Mouse (Mus musculus): Measurements from ENCODE around the gene Ide. TPM values are rescaled to one million over a fixed set of nuclear protein-coding genes. Genes with fewer than 3 reads are reported as not detected.

Gene Ide
- polyA plus RNA-seq, 1 experiment from 2014 or later = 15.6 TPM

- H3K36me3 ChIP-seq (ENCODE audit: insufficient read depth, low read length) = no peaks in the 10 kb centered on the region
- no peak for ATAC-seq
- H3K9ac ChIP-seq (replicated peaks; ENCODE audit: low read depth) = no peak overlapping the region
- no peak overlapping the region for H3K4me2 ChIP-seq (replicated peaks; ENCODE audit: low read depth, low read length)
- DNase-seq (ENCODE audit: low spot score) = no peak
- WGBS = 74% methylated on average over 5 of the region's 5 CpGs
- no peak overlapping the region for H3K4me3 ChIP-seq (ENCODE audit: low read depth, low read length)
- no peaks in the 10 kb centered on the region for H3K9me3 ChIP-seq (ENCODE audit: low read length)
- H3K4me1 ChIP-seq (ENCODE audit: insufficient read depth, low read depth, low read length) = no peaks in the 10 kb centered on the region
- no peaks in the 10 kb centered on the region for H3K27me3 ChIP-seq (replicated peaks; ENCODE audit: insufficient read depth, low read length)
- no peak overlapping the region for H3K27ac ChIP-seq (ENCODE audit: low read length)
- TF ChIP-seq CTCF (IDR thresholded peaks at IDR 0.05) = no peak
- TF ChIP-seq EP300 (IDR thresholded peaks at IDR 0.05) = no peak
Observed at GRCm38 (mm10) chr19:37340931-37341330, 3.3 kb upstream of the Ide start.

DNA sequence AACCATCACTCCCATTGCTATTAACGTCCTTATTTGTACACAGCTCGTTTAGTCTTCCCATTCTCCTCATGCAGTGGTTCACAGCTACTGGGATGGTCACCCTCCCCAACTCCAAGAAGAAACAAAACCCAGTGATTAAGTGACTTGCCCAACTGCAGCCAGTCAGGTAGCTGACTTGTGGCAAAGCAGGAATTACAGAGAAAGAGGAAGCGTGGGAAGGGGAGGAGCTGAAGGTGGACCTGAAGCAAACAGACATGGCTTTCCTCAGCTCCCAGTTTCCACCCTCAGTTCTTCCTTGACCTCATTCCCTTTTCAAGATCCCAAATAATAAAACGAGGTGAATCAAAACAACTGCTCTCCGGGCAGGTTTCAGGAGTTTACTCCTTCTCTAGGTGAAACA lies 2.8 kb upstream of the Ide start:
- Histone ChIP-seq H3K4me3 (ENCODE audit: low read depth, low read length) (no peak overlapping the region), H3K27me3 (replicated peaks; ENCODE audit: insufficient read depth, low read length) (no peaks in the 10 kb centered on the region), H3K4me1 (ENCODE audit: insufficient read depth, low read depth, low read length) (no peaks in the 10 kb centered on the region), H3K9me3 (ENCODE audit: low read length) (no peaks in the 10 kb centered on the region), H3K27ac (ENCODE audit: low read length) (no peak overlapping the region), H3K9ac (replicated peaks; ENCODE audit: low read depth) (no peak overlapping the region), H3K36me3 (ENCODE audit: insufficient read depth, low read length) (no peaks in the 10 kb centered on the region), H3K4me2 (replicated peaks; ENCODE audit: low read depth, low read length) (no peak overlapping the region)
- TF ChIP-seq CTCF (IDR thresholded peaks at IDR 0.05) (no peak), EP300 (IDR thresholded peaks at IDR 0.05) (no peak)
- WGBS = 64% methylated on average over 5 of the region's 5 CpGs
- no peak for DNase-seq (ENCODE audit: low spot score)
- ATAC-seq = no peak

DNA sequence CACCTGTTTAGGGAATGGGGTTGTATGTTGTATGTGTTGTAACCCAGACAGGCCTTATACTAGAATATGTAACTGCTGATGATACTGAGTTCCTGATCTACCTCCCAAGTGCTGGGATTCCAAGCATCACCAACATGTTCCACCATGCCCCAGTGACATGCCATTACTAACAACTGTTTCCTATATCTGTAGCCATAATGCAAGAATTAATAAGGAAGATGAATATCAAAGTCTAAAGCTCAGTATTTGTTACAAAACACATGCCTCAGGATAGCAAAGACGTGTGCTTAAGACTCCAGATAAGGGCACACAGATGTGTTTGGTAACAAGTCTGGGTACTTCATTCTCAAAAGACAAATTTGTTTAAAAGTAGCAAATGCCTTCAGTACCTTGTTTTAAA lies 2.3 kb downstream of the Ide start:
- WGBS = 52% methylated on average over 1 of the region's 1 CpGs

GRCm38 (mm10) chr19:37333357-37333756 lies 4.3 kb downstream of the Ide start:
- H3K36me3 ChIP-seq (ENCODE audit: insufficient read depth, low read length) = 0 out of 2 replicates have a peak, but pooled peaks cover 5% of the 10 kb centered on the region
- no peak for DNase-seq (ENCODE audit: low spot score)
- no peak overlapping the region for H3K27ac ChIP-seq (ENCODE audit: low read length)
- no peak overlapping the region for H3K9ac ChIP-seq (replicated peaks; ENCODE audit: low read depth)
- no peaks in the 10 kb centered on the region for H3K9me3 ChIP-seq (ENCODE audit: low read length)
- H3K4me2 ChIP-seq (replicated peaks; ENCODE audit: low read depth, low read length) = no peak overlapping the region
- 89% methylated on average over 5 of the region's 5 CpGs for WGBS
- no peaks in the 10 kb centered on the region for H3K4me1 ChIP-seq (ENCODE audit: insufficient read depth, low read depth, low read length)
- H3K27me3 ChIP-seq (replicated peaks; ENCODE audit: insufficient read depth, low read length) = no peaks in the 10 kb centered on the region
- TF ChIP-seq EP300 (IDR thresholded peaks at IDR 0.05) (no peak), CTCF (IDR thresholded peaks at IDR 0.05) (no peak)
- H3K4me3 ChIP-seq (ENCODE audit: low read depth, low read length) = no peak overlapping the region
- no peak for ATAC-seq

More for the DNA sequence above, 2.3 kb downstream of the Ide start:
- Histone ChIP-seq H3K27me3 (replicated peaks; ENCODE audit: insufficient read depth, low read length) (no peaks in the 10 kb centered on the region), H3K9ac (replicated peaks; ENCODE audit: low read depth) (no peak overlapping the region), H3K27ac (ENCODE audit: low read length) (no peak overlapping the region), H3K4me3 (ENCODE audit: low read depth, low read length) (no peak overlapping the region), H3K4me2 (replicated peaks; ENCODE audit: low read depth, low read length) (no peak overlapping the region), H3K36me3 (ENCODE audit: insufficient read depth, low read length) (no peaks in the 10 kb centered on the region), H3K9me3 (ENCODE audit: low read length) (no peaks in the 10 kb centered on the region), H3K4me1 (ENCODE audit: insufficient read depth, low read depth, low read length) (no peaks in the 10 kb centered on the region)
- ATAC-seq (no peak), DNase-seq (ENCODE audit: low spot score) (no peak)
- TF ChIP-seq EP300 (IDR thresholded peaks at IDR 0.05) = no peak
- TF ChIP-seq CTCF (IDR thresholded peaks at IDR 0.05) = no peak

- TF ChIP-seq EP300 (IDR thresholded peaks at IDR 0.05) (no peak), CTCF (IDR thresholded peaks at IDR 0.05) (no peak)
- H3K27me3 ChIP-seq (replicated peaks; ENCODE audit: insufficient read depth, low read length) = no peaks in the 10 kb centered on the region
- H3K4me2 ChIP-seq (replicated peaks; ENCODE audit: low read depth, low read length) = no peak overlapping the region
- no peaks in the 10 kb centered on the region for H3K9me3 ChIP-seq (ENCODE audit: low read length)
- 49% methylated on average over 4 of the region's 4 CpGs for WGBS
- no peak overlapping the region for H3K27ac ChIP-seq (ENCODE audit: low read length)
- no peak for ATAC-seq
- H3K4me1 ChIP-seq (ENCODE audit: insufficient read depth, low read depth, low read length) = no peaks in the 10 kb centered on the region
- 0 out of 2 replicates have a peak, but pooled peaks cover 10% of the 10 kb centered on the region for H3K36me3 ChIP-seq (ENCODE audit: insufficient read depth, low read length)
- no peak overlapping the region for H3K9ac ChIP-seq (replicated peaks; ENCODE audit: low read depth)
- H3K4me3 ChIP-seq (ENCODE audit: low read depth, low read length) = no peak overlapping the region
- DNase-seq (ENCODE audit: low spot score) = no peak
Observed at GRCm38 (mm10) chr19:37332726-37333125, 4.9 kb downstream of the Ide start.

- no peak overlapping the region for H3K9ac ChIP-seq (replicated peaks; ENCODE audit: low read depth)
- no peaks in the 10 kb centered on the region for H3K9me3 ChIP-seq (ENCODE audit: low read length)
- H3K36me3 ChIP-seq (ENCODE audit: insufficient read depth, low read length) = 0 out of 2 replicates have a peak, but pooled peaks cover 10% of the 10 kb centered on the region
- no peaks in the 10 kb centered on the region for H3K27me3 ChIP-seq (replicated peaks; ENCODE audit: insufficient read depth, low read length)
- no peaks in the 10 kb centered on the region for H3K4me1 ChIP-seq (ENCODE audit: insufficient read depth, low read depth, low read length)
- TF ChIP-seq CTCF (IDR thresholded peaks at IDR 0.05) (no peak), EP300 (IDR thresholded peaks at IDR 0.05) (no peak)
- no peak overlapping the region for H3K4me3 ChIP-seq (ENCODE audit: low read depth, low read length)
- no peak overlapping the region for H3K27ac ChIP-seq (ENCODE audit: low read length)
- ATAC-seq (no peak), DNase-seq (ENCODE audit: low spot score) (no peak)
- 83% methylated on average over 5 of the region's 5 CpGs for WGBS
- no peak overlapping the region for H3K4me2 ChIP-seq (replicated peaks; ENCODE audit: low read depth, low read length)
Observed at GRCm38 (mm10) chr19:37327216-37327615, 10.4 kb downstream of the Ide start.

DNA sequence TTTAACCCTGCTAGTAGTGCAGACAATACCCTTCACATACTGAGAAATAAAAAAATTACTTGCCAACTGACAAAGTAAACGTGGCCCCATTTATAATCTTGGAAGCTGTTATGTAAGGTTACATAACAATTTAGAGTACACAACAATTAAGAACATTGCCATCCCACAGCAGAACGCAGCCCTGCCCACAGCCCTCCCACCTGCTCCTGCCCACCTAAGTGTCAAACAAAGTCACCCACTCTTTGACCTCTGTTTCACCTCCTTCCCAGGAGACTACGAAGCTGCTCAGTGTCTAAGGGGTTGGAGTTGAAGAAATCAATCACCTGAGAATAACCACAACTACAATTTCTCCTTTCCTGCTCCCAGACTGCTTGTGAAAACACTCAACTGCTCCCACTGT lies 14.1 kb downstream of the Ide start:
- no peak for DNase-seq (ENCODE audit: low spot score)
- no peak overlapping the region for H3K4me3 ChIP-seq (ENCODE audit: low read depth, low read length)
- no peak overlapping the region for H3K4me2 ChIP-seq (replicated peaks; ENCODE audit: low read depth, low read length)
- no peaks in the 10 kb centered on the region for H3K27me3 ChIP-seq (replicated peaks; ENCODE audit: insufficient read depth, low read length)
- no peaks in the 10 kb centered on the region for H3K4me1 ChIP-seq (ENCODE audit: insufficient read depth, low read depth, low read length)
- no peak overlapping the region for H3K9ac ChIP-seq (replicated peaks; ENCODE audit: low read depth)
- no peaks in the 10 kb centered on the region for H3K9me3 ChIP-seq (ENCODE audit: low read length)
- H3K36me3 ChIP-seq (ENCODE audit: insufficient read depth, low read length) = 0 out of 2 replicates have a peak, but pooled peaks cover 5% of the 10 kb centered on the region
- 40% methylated on average over 3 of the region's 3 CpGs for WGBS
- H3K27ac ChIP-seq (ENCODE audit: low read length) = no peak overlapping the region
- no peak for ATAC-seq
- TF ChIP-seq CTCF (IDR thresholded peaks at IDR 0.05) (no peak), EP300 (IDR thresholded peaks at IDR 0.05) (no peak)

All from lung, postnatal 0 days (tissue).